Mouse (Mus musculus): Measurements from ENCODE around the gene Sgms1.
"Not testable (repeated sequence)": the region's sequence is repeated elsewhere in the genome, so short reads cannot be mapped to it uniquely, and the experiment has no call there.

Gene Sgms1

GRCm38 (mm10) chr19:32358011-32358410 is 31.5 kb downstream of the Sgms1 start:
- not testable (repeated sequence) for DNase-seq (ENCODE audit: extremely low read depth, low read depth)

DNA sequence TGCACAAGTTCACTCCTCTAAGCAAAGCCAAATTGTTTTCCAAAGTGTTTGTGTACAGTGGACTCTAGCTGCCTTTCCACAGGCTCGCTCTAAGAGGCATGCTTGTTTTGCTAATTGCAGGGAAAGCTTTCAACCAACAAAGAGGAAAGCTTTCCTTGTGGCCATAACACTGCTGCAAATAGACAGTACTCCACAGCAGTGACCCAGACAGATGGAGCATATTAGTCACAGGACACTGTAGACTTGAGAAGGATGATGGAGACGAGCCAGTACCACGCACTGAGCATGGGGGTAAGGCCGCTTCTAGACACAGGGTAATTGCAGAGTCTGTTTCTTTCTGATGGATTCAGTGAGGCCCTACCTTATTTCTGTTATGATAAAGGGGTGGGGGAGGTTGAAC is 33.3 kb downstream of the Sgms1 start:
- no peak for DNase-seq (ENCODE audit: extremely low read depth, low read depth)

- no peak for DNase-seq (ENCODE audit: extremely low read depth, low read depth)
These were observed 36.1 kb downstream of the Sgms1 start for GRCm38 (mm10) chr19:32353447-32353846.

DNA sequence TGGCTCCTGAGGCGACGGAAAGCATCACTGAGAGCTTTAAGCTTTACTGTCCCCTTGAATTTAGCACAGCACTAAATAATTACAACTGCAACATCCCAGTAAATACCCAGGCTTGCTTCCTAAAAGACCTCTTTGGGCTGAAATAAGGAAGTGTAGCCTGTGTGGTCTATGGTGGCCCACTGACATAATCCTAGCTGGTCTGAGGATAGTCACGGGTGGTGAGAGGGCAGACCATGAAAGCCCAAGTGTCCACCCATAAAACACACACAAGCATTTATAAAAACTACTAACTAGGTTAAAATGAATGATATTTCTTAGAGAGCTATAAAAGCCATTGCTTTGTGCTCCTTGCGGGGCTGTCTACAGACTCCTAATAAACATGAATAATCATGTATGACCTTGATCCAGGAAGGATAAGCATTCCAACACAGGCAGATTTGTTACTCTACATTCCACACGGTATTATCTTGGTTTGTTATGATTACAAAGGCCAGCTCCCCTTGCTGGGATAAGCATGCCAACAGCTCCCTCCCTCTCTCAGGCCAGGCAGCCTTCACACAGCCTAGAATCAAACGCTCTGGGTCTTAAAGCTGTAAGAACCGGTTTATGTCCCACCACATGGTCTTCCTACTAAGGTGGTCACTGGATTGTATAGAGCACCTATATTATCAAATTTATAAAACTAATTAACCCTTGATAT is 40.4 kb downstream of the Sgms1 start:
- no peak for DNase-seq (ENCODE audit: extremely low read depth, low read depth)

GRCm38 (mm10) chr19:32347491-32347890 is 42.0 kb downstream of the Sgms1 start:
- no peak for DNase-seq (ENCODE audit: extremely low read depth, low read depth)

DNA sequence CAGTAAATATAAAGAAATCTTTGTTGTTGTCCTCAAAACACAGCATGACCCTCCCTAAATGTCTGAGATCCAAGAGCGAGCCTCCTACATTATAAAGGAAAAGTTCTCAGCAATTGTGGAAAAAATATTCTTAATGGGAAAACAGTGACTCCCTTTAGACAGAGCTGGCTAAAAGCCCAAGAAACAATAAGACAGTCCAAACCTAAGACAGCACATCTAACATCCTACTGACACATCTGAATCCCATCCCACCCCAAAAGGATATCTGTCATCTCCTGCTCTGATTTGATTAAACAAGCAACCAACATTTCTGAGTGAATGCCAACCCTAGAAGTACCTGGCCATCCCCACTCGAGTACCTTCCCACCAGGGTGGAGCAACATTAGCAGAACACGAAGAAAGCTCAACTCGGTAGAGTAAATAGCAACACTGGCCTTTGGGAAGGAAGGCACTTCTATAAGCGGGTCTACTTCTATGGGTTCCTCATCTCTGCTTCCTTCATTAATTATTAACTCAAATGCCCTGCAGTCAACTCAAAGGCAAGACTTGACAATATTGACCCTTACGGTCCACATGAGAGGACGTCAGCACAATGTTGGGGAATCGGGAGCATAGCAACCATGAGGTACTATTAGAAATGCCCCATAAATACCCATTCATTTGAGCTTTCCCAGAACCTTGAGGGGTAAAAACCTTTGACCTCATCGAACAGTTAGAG is 42.7 kb downstream of the Sgms1 start:
- DNase-seq (ENCODE audit: extremely low read depth, low read depth): no peak

GRCm38 (mm10) chr19:32346176-32346575 is 43.3 kb downstream of the Sgms1 start:
- DNase-seq (ENCODE audit: extremely low read depth, low read depth): no peak

DNA sequence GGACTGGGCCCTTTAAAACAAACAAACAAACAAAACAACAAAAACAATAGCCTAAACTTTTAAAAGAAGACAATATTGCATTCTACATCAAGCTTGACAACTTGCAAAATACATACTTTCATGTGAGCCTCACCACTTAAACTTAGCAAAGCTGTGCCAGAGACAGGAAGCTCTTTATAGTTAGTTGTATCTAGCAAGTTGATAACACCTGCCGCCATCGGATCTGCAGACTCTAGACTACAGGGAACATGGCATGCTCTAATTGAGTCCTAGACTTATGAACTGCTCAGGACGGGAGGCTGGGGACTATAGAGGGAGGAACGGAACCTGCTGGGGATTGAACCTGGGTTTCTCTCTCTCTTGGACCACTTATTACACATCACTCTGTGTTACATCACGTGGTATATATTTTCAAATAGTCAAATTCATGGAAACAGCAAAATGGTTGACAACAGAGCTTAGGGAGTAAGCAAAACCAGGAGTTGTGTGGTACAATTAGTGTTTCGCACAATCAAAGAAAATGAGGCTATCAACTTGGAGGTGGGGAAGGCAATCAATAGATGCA is 44.3 kb downstream of the Sgms1 start:
- DNase-seq (ENCODE audit: extremely low read depth, low read depth): no peak

DNA sequence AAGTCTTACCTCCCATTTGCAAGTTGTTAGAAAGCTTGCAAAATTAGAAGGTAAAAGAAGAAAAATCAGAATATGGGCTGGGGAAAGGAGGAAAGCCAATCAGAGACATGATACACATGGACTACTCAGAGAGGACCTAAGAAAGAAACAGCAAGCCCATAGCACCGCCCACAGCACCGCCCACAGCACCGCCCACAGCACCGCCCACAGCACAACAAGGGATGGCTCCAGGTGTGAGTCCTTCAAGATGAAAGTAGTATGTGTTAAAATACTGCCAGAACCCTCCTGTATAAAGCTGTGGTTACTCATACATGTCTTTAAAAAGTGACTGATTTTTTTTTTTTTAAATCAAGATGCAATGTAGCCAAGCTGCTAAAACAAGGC is 44.8 kb downstream of the Sgms1 start:
- DNase-seq (ENCODE audit: extremely low read depth, low read depth): no peak

DNA sequence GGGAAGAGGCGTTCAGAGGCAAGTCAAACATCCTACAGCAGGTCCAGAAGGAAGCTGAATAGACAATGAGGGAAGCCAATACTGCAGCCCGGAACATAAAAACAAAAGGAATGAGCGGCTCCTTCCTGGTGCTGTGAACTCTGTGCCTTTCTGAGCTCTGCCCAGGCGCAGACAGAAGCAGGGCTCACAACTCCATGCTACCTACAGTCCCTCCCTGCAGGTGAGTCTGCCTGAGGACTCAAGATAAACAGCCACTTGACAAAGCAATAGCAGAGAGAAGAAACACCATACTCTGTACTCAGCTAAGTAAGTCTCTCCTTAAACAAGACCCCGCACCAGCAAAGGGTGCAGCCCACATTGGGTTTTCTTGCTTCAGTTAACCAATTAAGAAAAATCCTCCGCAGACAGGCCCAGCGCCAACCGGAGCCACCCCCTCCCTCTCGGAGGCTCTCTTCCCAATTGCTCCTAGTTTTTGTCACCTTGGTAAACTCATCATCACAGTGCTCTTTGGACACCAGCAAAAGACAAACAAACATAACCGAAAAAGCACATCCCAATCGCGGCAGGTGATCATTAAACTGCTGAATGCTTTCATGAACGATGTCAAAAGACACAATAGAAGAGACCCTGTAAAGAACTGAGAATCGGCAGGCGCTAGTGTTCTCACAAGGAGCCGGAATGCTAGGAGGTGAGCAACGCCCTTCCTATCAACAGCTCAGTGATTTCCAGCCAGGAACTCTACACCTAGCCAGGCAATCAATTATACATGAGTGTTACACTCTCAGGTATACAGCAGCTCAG is 45.4 kb downstream of the Sgms1 start:
- no peak for DNase-seq (ENCODE audit: extremely low read depth, low read depth)

GRCm38 (mm10) chr19:32342436-32342835 is 47.1 kb downstream of the Sgms1 start:
- no peak for DNase-seq (ENCODE audit: extremely low read depth, low read depth)

GRCm38 (mm10) chr19:32341091-32341490 is 48.4 kb downstream of the Sgms1 start:
- DNase-seq (ENCODE audit: extremely low read depth, low read depth): no peak

DNA sequence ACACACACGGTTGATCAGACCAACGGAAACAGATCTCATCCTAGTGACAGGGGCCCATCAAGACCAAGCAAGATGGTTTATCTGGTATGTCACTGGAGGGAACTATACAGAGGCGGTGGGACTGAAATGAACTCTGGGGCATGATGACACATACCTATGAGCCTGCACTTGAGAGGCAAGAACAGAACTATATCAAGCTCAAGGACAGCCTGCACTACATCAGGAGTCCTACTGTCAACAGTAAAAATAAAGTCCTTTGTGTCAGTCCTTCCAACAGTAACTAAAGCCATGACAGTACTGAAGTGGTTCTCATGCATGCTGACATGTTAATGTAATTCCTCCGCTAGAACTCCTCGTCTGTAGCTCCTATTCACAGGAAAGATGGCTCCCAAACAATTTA is 49.3 kb downstream of the Sgms1 start:
- DNase-seq (ENCODE audit: extremely low read depth, low read depth): no peak

GRCm38 (mm10) chr19:32337708-32338107 is 51.8 kb downstream of the Sgms1 start:
- DNase-seq (ENCODE audit: extremely low read depth, low read depth): no peak

DNA sequence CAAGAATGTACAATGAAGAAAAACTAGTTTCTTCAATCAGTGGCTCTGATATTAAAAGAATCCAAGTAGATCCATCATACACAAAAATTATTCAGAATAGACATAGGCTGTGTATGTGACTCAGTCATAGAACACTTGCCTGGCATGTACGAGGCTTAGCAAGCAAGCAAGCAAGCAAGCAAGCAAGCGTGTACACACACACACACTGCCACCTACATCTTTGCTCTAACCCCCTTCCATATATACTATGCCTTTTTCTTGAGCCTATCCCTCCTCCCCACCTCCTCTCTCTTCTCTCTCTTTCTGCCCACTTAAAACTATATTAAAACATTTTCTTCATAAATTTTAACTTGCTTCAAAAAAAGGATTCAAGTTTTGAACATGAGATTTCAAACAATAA is 54.8 kb downstream of the Sgms1 start:
- no peak for DNase-seq (ENCODE audit: extremely low read depth, low read depth)

DNA sequence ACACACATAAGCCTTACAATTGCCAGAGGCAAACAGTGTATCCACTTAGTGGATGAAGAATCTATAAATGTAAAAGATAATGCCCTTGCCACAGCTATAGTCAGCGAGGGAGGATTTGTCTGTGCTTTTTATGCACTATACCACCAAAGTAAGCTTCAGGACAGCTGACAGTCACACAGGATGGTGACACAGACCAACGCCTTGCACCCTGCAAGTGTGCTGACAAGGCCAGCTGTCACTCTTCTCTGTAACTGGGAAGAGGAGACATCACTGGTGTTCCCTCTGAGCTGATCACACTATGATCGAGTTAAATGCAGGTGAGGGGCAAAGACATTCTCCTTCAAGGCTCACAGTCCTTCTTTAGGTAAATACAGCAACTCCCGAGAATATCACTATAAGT is 56.0 kb downstream of the Sgms1 start:
- no peak for DNase-seq (ENCODE audit: extremely low read depth, low read depth)

DNA sequence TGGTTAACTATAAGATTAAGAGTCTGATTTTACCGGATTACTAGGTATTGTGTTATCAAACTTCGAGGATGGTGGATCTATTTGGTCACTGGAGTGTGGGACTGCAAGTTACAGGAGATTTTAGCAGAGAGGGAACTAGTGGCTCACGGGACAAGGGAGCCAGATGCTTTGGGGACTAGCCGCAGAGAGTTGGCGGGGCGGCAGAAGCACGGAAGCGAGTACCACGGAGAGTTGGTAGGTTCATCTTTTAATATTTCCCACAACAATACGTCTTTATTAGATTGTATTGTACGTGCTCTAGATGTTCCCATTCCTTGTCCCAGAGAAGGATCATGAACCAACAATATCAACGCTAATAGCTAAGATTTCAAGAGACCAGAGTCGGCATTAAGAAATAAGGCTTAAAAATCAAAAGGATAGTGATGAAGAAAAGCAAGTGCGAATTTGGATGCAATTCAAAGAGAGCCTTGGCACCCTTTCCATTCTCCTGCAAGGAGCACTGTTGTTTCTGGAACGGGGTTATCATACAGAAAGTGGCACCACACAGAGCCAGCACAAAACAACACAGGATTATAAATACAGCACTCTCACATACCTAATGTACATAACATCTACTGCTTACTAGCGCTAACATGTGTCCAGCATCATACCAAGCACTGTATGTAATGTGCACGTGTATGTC is 56.6 kb downstream of the Sgms1 start:
- DNase-seq (ENCODE audit: extremely low read depth, low read depth): no peak

- DNase-seq (ENCODE audit: extremely low read depth, low read depth): no peak
These were observed 59.3 kb downstream of the Sgms1 start for GRCm38 (mm10) chr19:32330231-32330630.

- DNase-seq (ENCODE audit: extremely low read depth, low read depth): no peak
These were observed 60.0 kb downstream of the Sgms1 start for GRCm38 (mm10) chr19:32329511-32329910.

DNA sequence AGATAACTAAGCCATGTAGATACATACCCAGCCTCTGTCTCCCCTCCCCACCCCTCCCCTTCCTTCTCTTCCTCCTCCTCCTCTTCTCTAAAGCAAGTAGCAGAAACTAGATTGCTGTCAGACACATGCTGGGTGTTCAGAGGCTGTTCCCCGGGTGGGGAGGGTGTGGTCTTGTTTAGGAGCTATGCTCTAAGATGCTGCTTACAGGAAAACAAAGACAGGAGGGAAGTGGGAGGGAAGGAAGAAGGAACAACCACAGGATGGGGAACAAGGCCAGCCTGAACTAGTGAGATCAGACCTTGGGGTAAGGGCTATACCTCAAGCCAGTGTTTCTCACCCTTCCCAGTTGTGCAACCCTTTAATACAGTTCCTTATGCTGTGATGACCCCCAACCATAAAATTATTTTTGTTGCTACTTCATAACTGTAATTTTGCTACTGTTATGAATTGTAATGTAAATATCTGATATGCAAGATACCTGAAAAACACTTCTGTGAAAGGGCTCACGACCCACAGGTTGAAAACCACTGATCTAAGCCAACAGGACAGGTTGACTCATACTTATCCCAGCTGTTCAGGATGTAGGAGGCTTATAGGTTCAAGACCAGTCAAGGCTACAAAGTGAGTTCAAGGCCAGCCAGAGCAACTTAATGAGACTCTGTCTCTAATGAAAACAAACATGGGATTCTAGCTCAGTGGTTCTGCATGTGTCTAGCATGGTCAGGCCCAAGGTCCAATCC is 61.3 kb downstream of the Sgms1 start:
- no peak for DNase-seq (ENCODE audit: extremely low read depth, low read depth)

- DNase-seq (ENCODE audit: extremely low read depth, low read depth): no peak
These were observed 62.9 kb downstream of the Sgms1 start for GRCm38 (mm10) chr19:32326621-32327021.

Data from MEL-GATA-1-ER (cell line).